Mouse (Mus musculus): Measurements from ENCODE around the gene Spop. TPM values are rescaled to one million over a fixed set of nuclear protein-coding genes. Genes with fewer than 3 reads are reported as not detected.
A peak's percentile ranks its signal among the peaks of the same experiment; 100 is the strongest.

The Spop gene
- polyA plus RNA-seq, 1 experiment from 2014 or later = 54.1 TPM

- H3K9me3 ChIP-seq (ENCODE audit: control insufficient read depth) = no peaks in the 10 kb centered on the region
- no peak for ATAC-seq
- H3K27ac ChIP-seq (ENCODE audit: low read depth, low read length) = no peak overlapping the region
- 49% methylated on average over 17 of the region's 17 CpGs for WGBS
- no peak overlapping the region for H3K9ac ChIP-seq (ENCODE audit: low read depth, low read length)
- H3K4me1 ChIP-seq (replicated peaks; ENCODE audit: control insufficient read depth, insufficient read depth, low read length) = no peaks in the 10 kb centered on the region; the same call in 1 of the 2 replicates
- H3K27me3 ChIP-seq (replicated peaks; ENCODE audit: control insufficient read depth, insufficient read depth, low read length) = peaks cover 47% of the 10 kb centered on the region
- no peak for TF ChIP-seq CTCF (IDR thresholded peaks at IDR 0.05; ENCODE audit: low read depth)
- no peak overlapping the region for H3K4me3 ChIP-seq (ENCODE audit: low read depth, low read length)
- H3K36me3 ChIP-seq (ENCODE audit: control insufficient read depth, insufficient read depth) = no peaks in the 10 kb centered on the region
- no peak overlapping the region for H3K4me2 ChIP-seq (replicated peaks; ENCODE audit: low read depth)
Measured at GRCm38 (mm10) chr11:95515376-95516323, 101.8 kb downstream of the Spop start.

GRCm38 (mm10) chr11:95516491-95516911 is 102.6 kb downstream of the Spop start:
- Histone ChIP-seq H3K36me3 (ENCODE audit: control insufficient read depth, insufficient read depth) (no peaks in the 10 kb centered on the region), H3K4me2 (replicated peaks; ENCODE audit: low read depth) (no peak overlapping the region), H3K27ac (ENCODE audit: low read depth, low read length) (no peak overlapping the region), H3K4me1 (replicated peaks; ENCODE audit: control insufficient read depth, insufficient read depth, low read length) (peaks cover 3% of the 10 kb centered on the region; the same call in 1 of the 2 replicates), H3K4me3 (ENCODE audit: low read depth, low read length) (no peak overlapping the region), H3K9me3 (ENCODE audit: control insufficient read depth) (no peaks in the 10 kb centered on the region), H3K9ac (ENCODE audit: low read depth, low read length) (no peak overlapping the region), H3K27me3 (replicated peaks; ENCODE audit: control insufficient read depth, insufficient read depth, low read length) (peaks cover 47% of the 10 kb centered on the region)
- no peak for TF ChIP-seq CTCF (IDR thresholded peaks at IDR 0.05; ENCODE audit: low read depth)
- 16% methylated on average over 5 of the region's 5 CpGs for WGBS
- no peak for ATAC-seq

- H3K4me2 ChIP-seq (replicated peaks; ENCODE audit: low read depth) = no peak overlapping the region
- no peak overlapping the region for H3K27ac ChIP-seq (ENCODE audit: low read depth, low read length)
- no peaks in the 10 kb centered on the region for H3K36me3 ChIP-seq (ENCODE audit: control insufficient read depth, insufficient read depth)
- H3K4me3 ChIP-seq (ENCODE audit: low read depth, low read length) = no peak overlapping the region
- WGBS = 56% methylated on average over 6 of the region's 6 CpGs
- no peak for ATAC-seq
- H3K27me3 ChIP-seq (replicated peaks; ENCODE audit: control insufficient read depth, insufficient read depth, low read length) = peaks cover 47% of the 10 kb centered on the region
- no peak overlapping the region for H3K9ac ChIP-seq (ENCODE audit: low read depth, low read length)
- no peaks in the 10 kb centered on the region for H3K9me3 ChIP-seq (ENCODE audit: control insufficient read depth)
- peaks cover 4% of the 10 kb centered on the region; the same call in 1 of the 2 replicates for H3K4me1 ChIP-seq (replicated peaks; ENCODE audit: control insufficient read depth, insufficient read depth, low read length)
- TF ChIP-seq CTCF (IDR thresholded peaks at IDR 0.05; ENCODE audit: low read depth) = no peak
Measured at GRCm38 (mm10) chr11:95517162-95517561, 103.3 kb downstream of the Spop start.

- WGBS = 74% methylated on average over 10 of the region's 10 CpGs
- TF ChIP-seq CTCF (IDR thresholded peaks at IDR 0.05; ENCODE audit: low read depth) = no peak
Measured at GRCm38 (mm10) chr11:95519299-95519698, 105.4 kb downstream of the Spop start.

GRCm38 (mm10) chr11:95519996-95520395 is 106.1 kb downstream of the Spop start:
- Histone ChIP-seq H3K9ac (ENCODE audit: low read depth, low read length) (no peak overlapping the region), H3K27ac (ENCODE audit: low read depth, low read length) (no peak overlapping the region), H3K4me1 (replicated peaks; ENCODE audit: control insufficient read depth, insufficient read depth, low read length) (0 out of 2 replicates have a peak, but pooled peaks cover 4% of the 10 kb centered on the region), H3K4me3 (ENCODE audit: low read depth, low read length) (no peak overlapping the region), H3K9me3 (ENCODE audit: control insufficient read depth) (no peaks in the 10 kb centered on the region), H3K36me3 (ENCODE audit: control insufficient read depth, insufficient read depth) (no peaks in the 10 kb centered on the region), H3K4me2 (replicated peaks; ENCODE audit: low read depth) (no peak overlapping the region), H3K27me3 (replicated peaks; ENCODE audit: control insufficient read depth, insufficient read depth, low read length) (peaks cover 21% of the 10 kb centered on the region)
- TF ChIP-seq CTCF (IDR thresholded peaks at IDR 0.05; ENCODE audit: low read depth) = peak; percentile 26; the same call in 1 of the 2 replicates
- ATAC-seq = no peak
- WGBS = 60% methylated on average over 3 of the region's 3 CpGs

More at GRCm38 (mm10) chr11:95519299-95519698, 105.4 kb downstream of the Spop start:
- H3K27ac ChIP-seq (ENCODE audit: low read depth, low read length) = no peak overlapping the region
- H3K9me3 ChIP-seq (ENCODE audit: control insufficient read depth) = no peaks in the 10 kb centered on the region
- H3K4me2 ChIP-seq (replicated peaks; ENCODE audit: low read depth) = no peak overlapping the region
- H3K4me3 ChIP-seq (ENCODE audit: low read depth, low read length) = no peak overlapping the region
- 0 out of 2 replicates have a peak, but pooled peaks cover 4% of the 10 kb centered on the region for H3K4me1 ChIP-seq (replicated peaks; ENCODE audit: control insufficient read depth, insufficient read depth, low read length)
- no peak overlapping the region for H3K9ac ChIP-seq (ENCODE audit: low read depth, low read length)
- peaks cover 28% of the 10 kb centered on the region for H3K27me3 ChIP-seq (replicated peaks; ENCODE audit: control insufficient read depth, insufficient read depth, low read length)
- no peaks in the 10 kb centered on the region for H3K36me3 ChIP-seq (ENCODE audit: control insufficient read depth, insufficient read depth)
- ATAC-seq = no peak

GRCm38 (mm10) chr11:95520456-95521072 is 106.7 kb downstream of the Spop start:
- Histone ChIP-seq H3K4me2 (replicated peaks; ENCODE audit: low read depth) (peak overlapping the region; percentile 57), H3K27ac (ENCODE audit: low read depth, low read length) (no peak overlapping the region), H3K4me3 (ENCODE audit: low read depth, low read length) (peak overlapping the region; percentile 25), H3K4me1 (replicated peaks; ENCODE audit: control insufficient read depth, insufficient read depth, low read length) (0 out of 2 replicates have a peak, but pooled peaks cover 4% of the 10 kb centered on the region), H3K9ac (ENCODE audit: low read depth, low read length) (no peak overlapping the region), H3K9me3 (ENCODE audit: control insufficient read depth) (no peaks in the 10 kb centered on the region), H3K27me3 (replicated peaks; ENCODE audit: control insufficient read depth, insufficient read depth, low read length) (peaks cover 15% of the 10 kb centered on the region), H3K36me3 (ENCODE audit: control insufficient read depth, insufficient read depth) (no peaks in the 10 kb centered on the region)
- peak; percentile 72 for ATAC-seq
- TF ChIP-seq CTCF (IDR thresholded peaks at IDR 0.05; ENCODE audit: low read depth) = peak; percentile 100
- 5% methylated on average over 27 of the region's 27 CpGs for WGBS
